Mouse (Mus musculus) adrenal gland, postnatal 36 days (tissue): ENCODE measurements at regions not wholly inside any gene's neighbourhood (a gene's known extent, or its start where the extent isn't known, plus 50 kb on each side); places are given as distances from the start of the nearest gene placed in this dataset.
A peak's percentile ranks its signal among the peaks of the same experiment; 100 is the strongest.

Experiments
- DNase-seq, 2 experiments: peaks; one replicate each; pipeline ENCODE4 v3.0.0; 2021; ENCODE audit warnings: mixed read lengths in 1 of 2

DNA sequence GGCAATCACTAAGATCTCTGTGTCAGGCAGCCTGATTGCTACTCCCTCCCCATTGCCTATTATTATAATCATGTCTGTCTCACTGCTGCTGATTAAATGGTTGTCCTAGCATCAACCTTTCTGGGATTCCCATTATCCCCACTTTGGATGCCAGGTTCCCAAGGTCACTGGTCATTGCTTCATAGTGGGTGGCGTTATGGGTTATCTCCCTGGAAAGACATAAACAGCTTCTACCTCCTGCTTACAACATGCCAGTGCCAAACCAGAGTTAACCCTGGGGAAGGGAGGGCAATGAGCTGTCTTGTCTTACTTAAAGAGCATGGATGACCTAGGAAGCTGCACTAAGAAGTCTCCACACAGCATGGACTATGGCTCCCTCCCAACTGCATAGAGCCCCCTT, 136.9 kb downstream of the Uaca start:
- no peak for DNase-seq

DNA sequence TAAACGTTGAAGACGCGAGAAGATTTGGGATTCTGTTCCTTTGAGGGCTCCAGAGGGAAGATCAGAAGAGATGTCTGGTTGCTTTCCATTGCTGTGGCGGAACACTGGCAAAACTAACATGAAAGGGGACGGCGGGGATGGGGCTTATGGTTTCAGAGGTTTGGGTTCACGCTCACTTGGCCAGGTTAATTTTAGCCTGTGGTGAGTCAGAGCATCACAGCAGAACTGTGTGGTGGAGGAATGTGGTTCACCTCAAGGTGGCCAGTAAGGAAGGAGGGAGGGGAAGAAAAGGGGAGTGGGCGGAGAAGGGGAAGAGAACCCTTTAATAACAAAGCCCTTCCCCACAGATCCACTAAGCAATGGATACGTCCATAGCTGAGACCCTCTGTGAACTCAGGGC, 142.6 kb downstream of the Uaca start:
- DNase-seq: no peak

DNA sequence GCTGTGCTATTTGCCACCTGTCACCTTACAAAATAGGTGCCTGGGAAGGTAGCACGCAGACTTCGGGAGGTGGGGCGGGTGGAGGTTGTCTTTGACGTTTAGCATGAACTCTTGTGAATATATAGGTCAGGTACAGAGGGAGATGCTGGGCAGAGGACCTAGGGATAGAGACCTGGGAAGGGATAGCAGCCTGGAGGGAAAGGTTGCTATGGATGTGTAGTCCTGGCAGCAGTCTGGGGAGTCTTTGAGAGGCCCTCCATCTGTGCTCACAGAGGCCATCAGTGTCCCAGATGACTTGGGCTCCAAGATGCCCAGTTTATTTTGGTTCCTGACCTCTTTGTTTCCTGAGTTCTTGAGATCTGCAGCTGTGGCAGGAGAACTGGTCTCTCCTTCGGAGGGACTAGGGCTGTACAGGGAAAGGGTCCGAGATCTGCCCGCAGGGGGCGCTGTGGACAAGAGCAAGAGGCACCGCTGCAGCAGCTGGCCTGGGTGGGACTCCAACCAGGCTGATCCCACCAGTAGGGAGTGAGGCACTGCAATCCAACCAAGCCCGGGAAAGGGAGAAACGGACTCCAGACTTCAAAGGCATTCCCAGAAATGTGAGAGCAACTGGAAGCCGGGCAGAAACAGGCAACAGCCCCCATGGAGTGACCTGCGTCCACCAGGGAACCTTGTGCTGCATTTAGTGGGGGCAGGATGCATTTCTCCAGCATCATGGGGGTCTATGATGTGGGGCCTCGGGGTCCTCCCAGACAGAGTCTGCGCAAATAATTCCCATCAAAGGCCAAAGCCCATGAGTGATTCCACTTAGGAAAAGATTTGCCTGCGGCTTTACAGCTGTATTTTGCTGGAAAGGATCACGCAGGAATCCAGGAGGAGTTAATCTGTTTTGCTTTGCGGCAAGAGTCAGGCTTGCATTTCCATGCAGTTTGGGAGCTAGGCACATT, 145.8 kb downstream of the Uaca start:
- peak; percentile 84 to 88 for DNase-seq

DNA sequence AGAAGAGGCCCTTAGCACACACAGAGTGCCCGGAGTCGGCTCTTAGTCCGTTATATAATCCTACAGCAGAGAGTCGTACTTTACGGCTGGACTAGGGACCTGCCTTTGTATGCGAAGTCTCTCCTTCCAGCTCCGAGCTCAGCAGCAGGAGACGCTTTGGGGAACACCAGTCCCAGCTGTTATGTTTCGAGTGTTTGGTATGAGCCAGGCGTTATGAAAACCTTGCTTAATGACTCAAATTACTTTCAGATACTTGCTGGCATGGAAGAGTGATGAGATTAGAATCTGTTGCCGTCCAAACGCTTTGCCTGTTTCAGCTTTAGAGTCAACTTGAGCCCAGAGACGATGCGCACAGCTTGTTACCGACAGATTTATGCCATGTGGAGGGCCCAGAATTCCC, 153.0 kb downstream of the Uaca start:
- no peak for DNase-seq

DNA sequence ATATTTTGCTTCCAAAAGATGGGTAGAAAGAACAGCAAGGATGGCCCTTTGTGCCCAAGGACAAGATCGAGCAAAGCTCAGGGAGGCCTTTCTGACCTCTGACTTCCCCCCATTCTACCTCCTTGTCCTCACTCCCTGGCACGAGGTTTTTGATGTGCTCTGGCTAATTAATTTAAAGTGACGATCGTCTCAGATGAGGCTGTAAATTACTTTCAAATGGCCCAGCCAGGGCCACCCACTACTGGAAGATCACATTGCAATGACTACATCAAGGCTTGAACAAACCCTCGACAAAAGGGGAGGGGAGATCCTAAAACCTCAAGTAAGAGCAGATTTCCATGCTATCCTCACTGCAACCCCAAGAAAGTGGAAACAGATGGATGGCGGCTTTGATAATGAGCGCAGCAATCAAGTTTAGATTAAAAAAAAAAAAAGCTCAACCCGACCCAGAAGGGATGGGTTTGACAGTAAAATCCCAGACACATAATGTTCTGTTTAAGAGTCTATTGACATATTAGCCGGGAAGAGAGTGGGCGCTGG, 154.3 kb downstream of the Uaca start:
- no peak for DNase-seq

DNA sequence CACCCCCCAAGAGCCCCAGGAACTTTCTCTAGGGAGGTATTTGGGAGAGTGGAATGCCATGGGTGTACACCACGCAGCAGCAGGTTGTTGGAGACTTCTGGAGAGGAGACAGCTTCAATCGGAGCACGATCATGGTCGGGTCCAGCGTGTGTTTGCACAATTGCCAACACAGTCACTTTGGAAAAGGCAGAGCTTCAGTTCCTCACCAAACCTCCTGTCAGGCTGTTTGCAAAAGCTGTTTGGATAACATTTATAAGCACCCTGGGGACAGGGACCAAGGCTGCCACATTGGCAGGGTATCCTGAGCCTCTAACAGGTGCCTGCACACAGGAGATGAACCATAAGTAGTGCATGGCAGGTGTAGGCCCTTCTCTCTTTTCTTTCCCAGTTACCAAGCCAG, 155.8 kb downstream of the Uaca start:
- DNase-seq: no peak

DNA sequence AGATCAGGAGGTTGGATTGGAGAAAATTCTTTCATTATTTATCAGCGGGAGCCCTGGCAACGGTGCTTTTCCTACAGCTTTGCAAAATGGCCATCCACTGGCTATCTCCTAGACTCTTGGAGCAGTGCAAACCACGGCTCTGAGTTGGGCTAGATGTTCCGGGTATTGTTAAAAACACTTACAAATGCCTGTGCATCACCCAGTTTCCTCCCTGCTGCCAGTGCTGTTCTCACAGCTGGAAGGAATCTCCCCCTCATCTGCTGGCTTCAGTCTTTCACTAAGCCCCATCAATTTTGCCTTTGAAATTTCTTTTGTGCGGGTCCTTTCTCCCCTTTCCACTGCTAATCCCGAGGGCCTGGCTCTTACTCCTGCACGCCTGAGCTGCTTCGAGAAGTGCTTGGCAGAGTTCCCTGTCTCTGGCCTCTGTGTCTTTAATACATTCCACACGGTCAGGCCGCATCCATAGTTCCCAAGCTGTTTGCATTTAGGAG, 156.8 kb downstream of the Uaca start:
- DNase-seq: no peak

DNA sequence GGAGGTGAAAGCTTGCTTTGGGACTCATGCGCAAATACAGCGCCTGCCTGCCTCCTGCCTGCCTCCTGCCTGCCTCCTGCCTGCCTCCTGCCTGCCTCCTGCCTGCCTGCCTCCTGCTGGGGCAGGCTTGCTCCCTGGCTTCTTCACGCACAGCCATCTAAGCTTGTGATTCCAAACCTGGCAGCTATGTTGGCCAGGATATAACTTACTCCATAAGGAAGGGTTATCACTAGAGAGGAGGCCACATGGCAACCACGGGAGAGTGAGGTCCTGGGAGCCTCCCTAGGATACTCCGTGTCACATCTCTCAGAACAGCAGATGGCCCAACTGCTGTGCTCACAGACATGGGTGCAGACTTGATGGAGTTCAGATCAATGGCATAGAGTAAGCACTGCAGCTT, 163.1 kb downstream of the Uaca start:
- no peak for DNase-seq

DNA sequence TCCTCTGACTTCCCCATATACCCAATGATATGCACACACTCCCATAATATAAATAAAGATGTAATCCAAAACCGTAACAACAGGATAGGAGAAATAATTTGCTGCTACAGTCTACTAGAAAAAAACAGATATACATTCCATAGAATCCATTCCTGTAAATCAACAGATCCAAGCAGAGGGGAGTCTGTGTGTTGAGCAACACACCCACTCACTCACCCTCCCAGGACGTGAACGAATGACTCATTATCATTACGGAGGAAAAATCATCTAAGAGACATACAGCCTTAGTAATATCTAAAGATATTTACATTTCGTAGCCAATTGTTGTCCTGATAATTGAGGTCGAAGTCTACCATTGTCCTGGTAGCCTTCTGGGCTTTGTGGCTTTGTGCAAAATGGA, 165.2 kb downstream of the Uaca start:
- no peak for DNase-seq

DNA sequence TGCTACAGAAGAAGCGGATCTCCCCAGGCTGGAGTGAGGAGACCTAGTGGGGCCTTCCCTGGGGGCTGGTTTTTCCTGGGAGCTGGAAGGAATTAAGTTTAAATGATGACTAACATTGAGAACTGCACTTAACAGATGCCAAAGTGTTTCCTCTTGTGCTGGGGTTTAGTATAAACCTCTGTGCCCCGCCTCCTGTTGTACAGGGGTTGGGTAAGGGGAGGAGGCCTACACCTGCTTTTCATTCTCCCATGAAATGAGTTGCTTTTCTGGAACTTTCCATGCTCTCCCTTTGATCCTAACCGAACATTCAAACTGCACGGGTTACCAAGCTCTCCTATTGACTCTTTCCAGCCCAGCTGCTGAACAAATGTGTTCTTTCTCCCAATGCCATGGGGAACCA, 167.7 kb downstream of the Uaca start:
- no peak for DNase-seq

DNA sequence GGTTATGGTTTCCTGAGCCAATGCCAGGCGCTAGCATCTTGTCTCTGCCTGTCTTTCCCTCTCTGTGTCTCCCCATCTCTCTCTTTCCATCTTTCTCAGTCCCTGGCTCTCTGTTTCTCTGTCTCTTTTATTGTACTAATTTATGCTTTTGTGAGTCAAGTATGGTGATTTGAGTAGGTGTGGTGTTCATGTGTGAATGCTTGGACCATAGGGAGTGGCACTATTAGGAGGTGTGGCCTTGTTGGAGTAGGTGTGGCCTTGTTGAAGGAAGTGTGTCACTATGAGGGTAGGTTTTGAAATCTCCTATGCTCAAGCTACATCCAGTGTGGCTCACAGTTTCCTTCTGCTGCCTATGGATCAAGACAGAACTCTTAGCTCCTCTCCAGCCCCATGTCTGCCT, 171.3 kb downstream of the Uaca start:
- no peak for DNase-seq

DNA sequence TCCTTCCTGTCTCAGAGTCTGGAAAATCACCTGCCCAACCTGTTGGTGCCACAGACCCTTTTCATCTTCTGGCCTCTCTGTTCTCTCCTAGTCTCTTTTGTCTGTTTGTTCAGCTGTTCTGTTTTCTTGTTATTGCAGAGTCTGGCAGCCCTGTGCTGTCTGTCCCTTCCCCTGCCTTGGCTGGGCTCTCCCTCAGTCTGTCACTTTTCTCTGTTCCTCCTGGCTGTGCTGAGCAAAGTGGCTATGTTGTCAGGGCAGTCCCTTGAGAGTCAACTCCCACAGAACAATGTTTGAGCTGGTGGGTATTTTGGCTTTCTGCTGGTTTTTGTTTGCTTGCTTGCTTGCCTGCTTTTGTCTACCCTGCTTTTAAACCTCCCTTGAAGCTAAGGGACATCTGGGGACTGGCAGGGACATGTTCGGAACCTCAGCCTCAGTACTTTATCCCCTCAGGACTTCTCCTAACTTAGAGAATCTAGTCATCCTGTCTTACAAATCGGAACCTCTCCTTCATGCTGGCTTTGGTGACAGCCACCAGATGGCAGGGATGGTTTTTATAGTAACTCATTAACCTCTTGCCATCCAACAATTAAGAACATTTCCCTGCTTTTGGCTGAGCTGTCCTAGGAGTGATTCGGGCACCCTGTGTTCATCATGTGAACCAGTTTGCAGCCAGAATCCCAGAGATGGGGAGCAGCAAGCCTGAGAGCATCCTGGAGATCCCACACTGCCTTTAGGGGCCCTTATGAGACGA, 174.1 kb downstream of the Uaca start:
- no peak for DNase-seq

DNA sequence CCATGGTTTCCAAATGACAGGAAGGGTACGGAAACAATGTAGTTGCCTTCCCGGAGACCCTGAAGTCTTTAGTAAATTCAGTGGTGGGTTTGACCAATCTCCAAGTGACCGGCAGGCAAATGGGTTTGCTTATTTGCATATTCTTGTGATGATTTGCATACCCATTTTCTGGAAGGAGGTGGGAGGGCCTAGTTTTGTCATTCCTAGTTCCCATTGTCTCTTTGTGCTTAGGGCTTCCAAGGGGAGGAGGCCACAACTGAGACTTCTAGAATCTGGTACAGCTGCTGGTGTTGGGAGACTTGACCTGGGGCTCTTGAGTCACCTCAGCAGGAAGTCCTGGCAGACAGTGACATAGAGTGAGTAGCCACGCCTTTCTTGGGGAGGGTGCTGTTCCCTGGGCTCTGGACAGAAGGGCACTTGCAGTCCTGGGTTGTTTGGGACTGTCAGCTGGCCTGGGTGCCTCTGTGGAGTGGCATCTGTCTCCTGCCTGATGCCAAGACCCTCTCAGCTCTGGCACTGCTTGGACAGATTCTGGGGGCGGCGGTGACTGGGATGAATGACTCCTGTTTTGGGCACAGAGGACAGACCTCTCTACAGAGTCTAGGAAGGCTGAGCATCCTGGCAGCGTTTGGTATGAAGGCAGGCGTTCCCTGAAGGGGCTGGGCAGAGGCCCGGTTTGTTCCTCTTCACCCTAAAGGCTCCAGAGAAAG, 178.0 kb downstream of the Uaca start:
- no peak for DNase-seq

DNA sequence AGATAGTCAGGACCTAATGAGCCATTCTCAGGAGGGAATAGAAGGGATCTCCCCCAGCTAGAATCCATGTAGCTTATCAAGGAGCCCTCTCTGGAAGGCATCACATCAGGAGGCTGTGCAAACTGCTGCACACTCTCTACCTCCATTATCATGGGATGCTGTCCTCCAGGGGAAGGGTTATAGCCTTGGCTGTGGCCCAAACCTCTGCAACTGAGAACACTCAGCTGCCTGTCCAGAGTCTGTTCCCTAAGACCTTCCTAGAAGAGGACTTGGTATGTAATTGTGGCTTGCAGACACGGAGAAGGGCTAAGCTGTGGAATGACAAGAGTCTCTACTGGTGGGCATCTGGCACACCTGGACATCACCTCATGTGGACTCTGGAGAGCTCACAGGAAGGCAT, 180.2 kb downstream of the Uaca start:
- DNase-seq: no peak

DNA sequence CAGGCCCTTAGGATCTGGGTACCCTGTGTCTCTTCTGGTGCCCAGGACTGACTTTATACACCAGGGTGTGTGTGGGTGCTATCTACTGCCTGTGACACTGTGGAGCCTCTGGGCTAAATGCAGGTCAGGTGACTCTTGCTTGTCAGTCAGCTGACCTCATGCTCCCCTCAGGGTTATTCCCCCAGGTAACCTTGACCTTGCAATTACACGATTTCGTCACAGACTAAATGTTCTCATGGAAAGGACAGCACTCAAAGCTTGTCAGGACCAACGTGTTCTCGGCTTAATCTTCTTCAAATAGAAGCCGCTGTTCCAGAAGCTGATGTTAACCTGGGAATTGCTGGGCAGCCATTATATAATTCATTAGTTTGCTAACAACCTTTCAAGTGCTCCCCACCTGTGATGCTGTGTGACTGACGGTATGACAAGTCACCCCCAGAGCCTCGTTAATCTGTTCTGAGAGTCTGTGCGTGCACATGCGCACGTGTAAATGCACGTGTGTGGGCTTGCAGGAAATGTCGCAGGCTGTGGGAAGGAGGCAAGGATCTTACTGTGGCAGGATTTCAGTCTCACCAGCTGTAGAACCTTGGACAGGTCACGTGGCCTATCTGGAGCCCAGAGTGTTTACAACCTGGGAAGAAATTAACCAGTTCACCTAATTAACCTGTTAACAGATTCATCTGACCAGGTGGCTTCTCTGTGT, 188.2 kb downstream of the Uaca start:
- DNase-seq: peak; percentile 10 to 38

DNA sequence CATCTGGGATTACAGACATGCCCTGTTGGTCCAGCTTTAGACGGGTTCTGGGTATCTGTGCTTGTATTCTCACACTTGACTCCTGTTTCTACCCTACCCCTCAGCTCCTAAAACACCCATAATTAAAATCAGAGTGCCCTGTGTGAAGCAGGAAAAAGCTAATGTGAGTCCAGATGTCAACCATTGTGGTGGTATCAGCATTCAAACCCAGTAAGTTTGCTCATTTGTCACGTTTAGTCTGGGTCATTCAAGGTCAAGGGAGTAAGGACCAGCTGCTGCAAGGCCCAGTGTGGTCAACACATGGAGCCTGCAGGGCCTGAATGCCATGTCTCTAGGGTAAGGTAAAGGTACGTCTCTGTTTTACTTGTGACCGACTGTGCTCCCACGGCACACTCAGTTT, 188.9 kb downstream of the Uaca start:
- DNase-seq: no peak

DNA sequence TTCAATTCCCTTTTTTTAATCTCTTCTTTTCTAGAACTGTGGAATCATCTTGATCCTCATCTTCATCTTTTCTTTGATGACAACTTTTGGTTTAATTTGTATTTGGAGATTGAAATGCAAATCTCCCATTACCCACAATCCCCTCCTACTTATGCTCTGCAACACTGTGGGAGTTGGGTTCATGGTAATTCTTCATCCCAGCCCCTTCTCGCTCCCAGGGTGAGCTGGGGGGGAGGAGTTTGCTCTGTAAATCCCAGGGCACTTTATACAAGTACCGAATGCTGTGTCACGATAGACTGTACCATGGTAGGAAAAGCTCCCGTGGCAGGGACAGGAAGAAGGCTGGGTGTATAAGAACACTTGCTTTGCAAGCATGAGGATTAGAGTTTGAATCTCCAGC, 193.8 kb downstream of the Uaca start:
- DNase-seq: no peak

DNA sequence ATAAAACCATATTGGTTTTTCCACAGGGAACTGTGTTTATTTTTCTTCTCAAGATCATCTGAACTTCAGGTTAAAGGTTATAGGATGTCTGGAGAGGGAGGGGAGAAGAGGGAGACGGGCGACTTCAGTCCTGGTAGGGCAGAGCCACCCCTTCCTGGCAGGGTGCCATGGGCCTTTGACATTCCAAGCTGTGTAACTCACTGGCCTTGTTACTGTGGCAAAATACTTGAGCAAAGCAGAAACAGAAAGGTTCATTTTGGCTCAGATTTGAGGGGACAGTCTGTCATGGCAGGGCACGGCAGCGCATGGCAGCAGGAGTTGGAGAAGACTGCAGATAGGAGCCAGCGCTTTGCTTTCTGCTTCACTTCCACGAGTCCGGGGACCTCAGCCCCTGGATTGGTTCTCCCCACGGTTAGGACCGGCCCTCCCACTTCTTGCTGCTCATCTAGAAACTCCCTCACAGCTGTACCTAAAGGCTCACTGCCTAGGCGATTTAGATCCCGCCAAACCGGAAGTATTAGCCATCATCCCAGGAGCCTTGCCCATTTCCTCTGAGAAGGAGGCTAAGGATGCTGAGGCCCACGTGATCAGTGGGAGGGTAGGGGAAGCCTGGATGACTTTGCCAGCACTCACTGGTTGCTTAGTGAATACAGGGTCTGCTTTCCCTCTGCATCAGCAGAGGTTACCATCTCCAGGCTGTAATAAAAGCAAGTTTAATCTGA, 195.5 kb downstream of the Uaca start:
- peak; percentile 71 to 73 for DNase-seq

DNA sequence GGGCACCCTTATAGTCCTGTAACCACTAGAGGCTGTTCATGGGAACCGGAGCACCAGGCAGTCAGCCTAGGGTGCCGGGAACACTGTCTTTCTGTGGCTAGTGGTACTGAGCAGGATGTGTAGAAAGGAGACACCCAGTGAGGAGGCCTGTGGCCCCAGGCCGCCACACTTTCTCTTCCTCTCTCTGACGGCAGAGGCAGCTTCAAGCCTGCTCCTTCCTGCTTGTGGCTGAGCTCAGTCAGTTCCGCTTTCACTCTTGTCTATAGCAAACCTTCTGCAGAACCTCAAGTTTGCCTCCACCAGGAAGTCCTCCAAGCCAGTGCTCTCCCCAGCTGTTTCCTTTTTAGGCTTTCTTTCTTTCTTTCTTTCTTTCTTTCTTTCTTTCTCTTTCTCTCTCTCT, 197.2 kb downstream of the Uaca start:
- peak in 1 of 2 experiments; percentile 45 for DNase-seq

DNA sequence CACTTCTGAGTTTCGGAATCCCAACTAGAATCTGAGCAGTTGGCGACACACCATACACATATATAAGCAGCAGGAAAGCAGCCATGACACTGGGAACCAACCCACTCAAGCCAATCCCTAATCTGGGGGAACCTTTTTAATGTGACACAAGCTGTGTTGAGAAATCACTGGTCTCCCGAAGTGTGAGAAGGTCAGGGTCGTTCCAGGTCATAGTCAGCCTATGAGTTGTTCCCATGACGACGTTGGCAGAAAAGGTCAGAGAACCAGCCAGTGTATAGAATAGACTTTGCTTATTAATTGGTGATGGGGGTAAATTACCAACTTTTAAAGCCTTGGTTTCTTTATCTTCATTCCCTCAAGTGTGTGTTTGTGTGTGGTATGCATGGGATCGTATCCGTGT, 199.3 kb downstream of the Uaca start:
- DNase-seq: peak; percentile 38 to 52

DNA sequence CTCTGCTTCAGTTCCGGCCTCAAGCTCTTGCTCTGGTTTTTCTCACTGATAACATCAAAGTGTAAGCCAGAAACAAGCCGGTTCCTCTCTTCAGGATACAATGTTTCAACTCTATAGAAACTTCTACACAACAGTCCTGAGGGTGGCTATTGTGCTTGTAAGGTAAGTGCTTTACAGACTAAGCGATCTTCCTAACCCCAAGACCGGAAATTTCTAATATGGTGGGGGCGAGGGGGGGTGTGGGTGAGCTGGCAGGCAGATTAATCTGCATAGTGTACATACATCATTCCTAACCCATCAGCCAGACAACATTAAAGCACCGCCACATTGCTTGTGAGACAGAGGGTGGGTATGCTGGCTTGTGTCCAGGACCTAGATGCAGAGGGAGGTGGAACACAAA, 200.8 kb downstream of the Uaca start:
- no peak for DNase-seq
